Mouse (Mus musculus) lung, adult 2 months (tissue): Measurements from ENCODE around the gene Phactr1.

ENCODE experiments used
- CTCF ChIP-seq: fragments of 200-500 bp; IDR thresholded peaks from 2 replicates; pipeline ENCODE4 v1.5.1; 2011; ENCODE audit warnings: mild to moderate bottlenecking, low read length, control low read depth; ENCODE audit not compliant: insufficient read depth
- POLR2A ChIP-seq: fragments of 200-500 bp; IDR thresholded peaks from 2 replicates; pipeline ENCODE4 v1.6.1; 2011; ENCODE audit warnings: low read depth, mild to moderate bottlenecking, control low read depth, low read length, borderline replicate concordance; ENCODE audit errors: extremely low read depth

DNA sequence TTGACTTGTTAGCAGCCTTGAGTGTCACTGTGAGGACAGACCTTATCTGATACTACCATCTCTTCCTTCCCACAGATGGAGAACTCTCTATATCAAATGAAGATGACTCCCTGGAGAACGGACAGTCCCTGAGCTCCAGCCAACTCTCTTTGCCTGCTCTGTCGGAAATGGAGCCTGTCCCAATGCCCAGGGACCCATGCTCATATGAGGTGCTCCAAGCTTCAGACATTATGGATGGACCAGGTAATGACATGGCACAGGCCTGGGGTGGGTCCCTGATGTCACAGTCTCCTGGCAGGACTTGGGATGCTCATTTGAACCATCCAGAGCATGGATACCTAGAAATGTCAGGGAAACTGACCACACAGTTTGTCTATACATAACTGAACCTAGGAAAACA is 376.7 kb downstream of the Phactr1 start:
- TF ChIP-seq CTCF, result no peak
- TF ChIP-seq POLR2A, result no peak
